Comparison of ENCODE assay signal across 8 mouse cellular contexts in the genomic region with DNA sequence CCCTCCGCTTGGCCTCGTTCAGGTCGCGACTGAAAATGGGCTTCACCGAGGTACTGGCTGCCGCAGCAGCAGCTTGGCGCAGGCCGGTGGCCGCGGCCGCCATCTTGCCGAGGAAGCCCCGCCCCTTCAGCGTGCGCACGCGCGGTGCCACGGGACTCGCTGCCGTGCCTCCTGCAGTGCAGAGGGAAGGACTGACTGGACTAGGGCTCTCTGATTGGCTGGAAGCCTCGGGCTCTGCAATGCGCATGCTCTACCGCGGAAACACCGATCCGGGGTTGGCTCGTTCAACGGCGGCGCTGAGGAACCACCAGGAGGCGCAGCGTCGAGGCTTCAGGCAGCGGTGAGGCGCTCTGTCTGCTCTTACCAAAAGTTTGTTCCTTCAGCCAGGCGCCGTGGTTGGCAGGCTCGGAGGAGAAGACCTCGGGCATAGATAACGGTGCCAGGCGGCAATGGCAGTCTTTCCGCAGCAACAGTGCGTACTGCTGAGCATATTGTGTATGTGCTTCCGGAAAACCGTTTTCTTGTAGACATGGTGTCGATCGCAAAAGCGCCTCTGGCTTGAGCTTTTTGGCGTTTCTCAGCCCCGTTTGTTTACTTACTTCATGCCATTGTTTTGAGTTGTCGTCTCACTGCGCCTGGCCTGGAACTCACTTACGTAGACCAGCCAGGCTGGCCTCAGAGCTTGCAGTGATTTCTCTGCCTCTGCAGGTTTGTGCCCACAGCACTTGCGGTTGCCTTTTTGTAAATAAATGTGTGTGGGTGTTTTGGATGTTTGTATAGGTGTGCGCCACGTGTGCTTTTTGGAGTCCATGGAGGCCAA. TPM values are rescaled to one million over a fixed set of nuclear protein-coding genes. Genes with fewer than 3 reads are reported as not detected.
A peak's percentile ranks its signal among the peaks of the same experiment; 100 is the strongest.
DNase-seq lines count a peak whose midpoint lies in the region; ATAC-seq lines count a peak whose summit lies in the region.

Ndufa6 (minus strand) TSS at position 197 of the 820 bp plus-strand sequence.

- WGBS in forebrain, embryonic 14.5 days: under 1% methylated on average over 57 of the region's 57 CpGs
- 2% methylated on average over 57 of the region's 57 CpGs for WGBS in neural tube, embryonic 15.5 days

- peak; percentile 100 for ATAC-seq in forebrain, embryonic 14.5 days
- peak; percentile 99 for ATAC-seq in neural tube, embryonic 15.5 days (ENCODE audit: low FRiP score)

- intact Hi-C loops in heart, postnatal 14 days (cut with DNase I): loop anchor here (2.0 kb wide), 1 partner anchor 62 kb away; no protein-coding TSS in a partner anchor

- no peaks in the 10 kb centered on the region for H3K9me3 ChIP-seq in forebrain, embryonic 14.5 days (replicated peaks; ENCODE audit: control insufficient read depth, low read length)
- H3K9me3 ChIP-seq in neural tube, embryonic 15.5 days (replicated peaks): no peaks in the 10 kb centered on the region

- H3K4me1 ChIP-seq in forebrain, embryonic 14.5 days (ENCODE audit: control insufficient read depth, insufficient read depth, low read length): peaks cover 12% of the 10 kb centered on the region
- peaks cover 34% of the 10 kb centered on the region for H3K4me1 ChIP-seq in neural tube, embryonic 15.5 days

- H3K27ac ChIP-seq in forebrain, embryonic 14.5 days (ENCODE audit: low read depth, low read length): peak within 1 kb of the TSS; percentile 84
- peak within 1 kb of the TSS; percentile 92 for H3K27ac ChIP-seq in neural tube, embryonic 15.5 days (replicated peaks)

- peak within 1 kb of the TSS; percentile 98 for H3K9ac ChIP-seq in forebrain, embryonic 14.5 days (ENCODE audit: low read length)
- peak within 1 kb of the TSS; percentile 99 for H3K9ac ChIP-seq in neural tube, embryonic 15.5 days (replicated peaks)

- peak within 1 kb of the TSS; percentile 84 for H3K4me2 ChIP-seq in forebrain, embryonic 14.5 days (ENCODE audit: low read length)
- H3K4me2 ChIP-seq in neural tube, embryonic 15.5 days: peak within 1 kb of the TSS; percentile 90

- H3K36me3 ChIP-seq in forebrain, embryonic 14.5 days (ENCODE audit: control insufficient read depth, insufficient read depth, low read length): peaks cover 19% of the 10 kb centered on the region
- H3K36me3 ChIP-seq in neural tube, embryonic 15.5 days: peaks cover 16% of the 10 kb centered on the region

- DNase-seq in ES-CJ7 (ENCODE audit: low read depth, low spot score): peak; percentile 99
- peak; percentile 97 for DNase-seq in cerebellum, adult 11 months
- peak; percentile 99 for DNase-seq in forebrain, embryonic 14.5 days (ENCODE audit: low spot score)
- peak; percentile 98 to 99 for DNase-seq in heart, postnatal 14 days
- peak; percentile 97 for DNase-seq in layer of hippocampus, adult 11-12 months (ENCODE audit: low spot score)
- DNase-seq in lung, adult 18-20 months: peak; percentile 97 to 98
- peak; percentile 98 for DNase-seq in testis, postnatal 14 days (ENCODE audit: low spot score)

- peak within 1 kb of the TSS; percentile 92 for H3K4me3 ChIP-seq in forebrain, embryonic 14.5 days (ENCODE audit: low read depth, low read length)
- H3K4me3 ChIP-seq in neural tube, embryonic 15.5 days (replicated peaks): peak within 1 kb of the TSS; percentile 94

- no peaks in the 10 kb centered on the region for H3K27me3 ChIP-seq in forebrain, embryonic 14.5 days (replicated peaks; ENCODE audit: control insufficient read depth, insufficient read depth, low read length)
- no peaks in the 10 kb centered on the region for H3K27me3 ChIP-seq in neural tube, embryonic 15.5 days (replicated peaks)

RNA-seq across cellular contexts. Expression of gene Ndufa6, which starts in this region (rescaled TPM):
- 302 and 403 TPM in 2 replicates for polyA plus RNA-seq in forebrain, embryonic 14.5 days (2014; fragmentation: Nextera tagmentation; extraction: Ambion mirVana)
- total RNA-seq in heart, postnatal 14 days (2021): 100 to 1,000 TPM; 577 to 610 TPM
- polyA plus RNA-seq in neural tube, embryonic 15.5 days (2015; fragmentation: Nextera tagmentation; extraction: Ambion mirVana): 409 and 417 TPM in 2 replicates

Comparison
In these comparisons a context has a peak if more than half of its experiments do, and no peak if none do; other contexts are left out.
1. Peak in every context shown above with its lines: DNase-seq, ATAC-seq, H3K4me3 ChIP-seq and H3K27ac ChIP-seq.